Mouse (Mus musculus): ENCODE data around the gene Msln. TPM values are rescaled to one million over a fixed set of nuclear protein-coding genes. Genes with fewer than 3 reads are reported as not detected.
"Not testable (repeated sequence)": the region's sequence is repeated elsewhere in the genome, so short reads cannot be mapped to it uniquely, and the experiment has no call there.

Gene Msln
- polyA plus RNA-seq, 1 experiment from 2014 or later, result 3.4 TPM

DNA sequence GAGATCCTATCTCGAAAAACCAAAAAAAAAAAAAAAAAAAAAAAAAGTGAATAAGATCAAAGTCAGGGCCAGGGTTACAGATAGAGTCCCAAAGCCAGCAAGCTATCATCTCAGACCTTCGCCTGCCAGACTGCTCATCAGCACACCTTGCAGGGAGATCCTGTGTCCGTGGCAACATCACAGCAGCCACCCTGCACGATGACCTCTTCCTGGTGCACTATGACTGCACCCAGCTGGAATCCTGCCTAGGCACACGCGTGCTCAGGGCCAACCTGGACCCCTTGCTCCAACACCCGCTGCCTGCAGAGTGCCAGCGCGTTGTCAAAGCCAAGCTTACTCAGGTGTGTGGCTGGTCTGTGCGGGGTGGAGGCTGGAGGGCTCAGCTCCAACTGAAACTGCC lies 9.9 kb downstream of the Msln start:
- H3K36me3 ChIP-seq (ENCODE audit: control insufficient read depth, insufficient read depth, low read length), result no peaks in the 10 kb centered on the region
- no peak overlapping the region for H3K4me3 ChIP-seq (ENCODE audit: low read depth, low read length)
- no peak overlapping the region for H3K4me2 ChIP-seq
- no peak overlapping the region for H3K27ac ChIP-seq (ENCODE audit: low read depth, low read length)
- H3K4me1 ChIP-seq (ENCODE audit: control insufficient read depth, insufficient read depth, low read length), result no peaks in the 10 kb centered on the region
- no peaks in the 10 kb centered on the region for H3K9me3 ChIP-seq (replicated peaks; ENCODE audit: control insufficient read depth, low read length)
- no peak overlapping the region for H3K9ac ChIP-seq (ENCODE audit: low read depth, low read length)
- WGBS (ENCODE audit: insufficient replicate concordance), result 76% methylated on average over 10 of the region's 10 CpGs
- peaks cover 10% of the 10 kb centered on the region for H3K27me3 ChIP-seq (ENCODE audit: control insufficient read depth, insufficient read depth, low read length)
- no peak for ATAC-seq (replicated peaks; ENCODE audit: insufficient number of reproducible peaks, low FRiP score, low TSS enrichment)

DNA sequence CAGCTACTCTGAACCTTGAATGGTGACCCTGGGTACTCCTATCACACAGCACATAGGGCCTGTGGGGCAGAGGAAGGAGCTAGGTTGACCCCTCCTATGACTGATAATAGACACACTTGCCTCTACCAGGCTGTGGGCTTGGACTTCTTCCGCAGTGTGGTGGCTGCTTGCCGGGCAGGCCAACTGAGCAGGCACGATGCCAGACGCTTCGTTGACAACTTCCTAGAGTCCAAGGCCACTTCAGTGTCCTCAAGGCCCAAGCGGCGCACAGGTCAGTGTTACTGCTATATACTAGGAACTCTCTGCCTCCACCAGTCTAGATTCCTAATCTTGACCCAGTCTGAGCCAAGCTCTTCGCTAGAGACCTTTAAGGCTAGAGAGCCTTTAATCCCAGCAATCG lies 10.3 kb downstream of the Msln start:
- Histone ChIP-seq H3K4me1 (ENCODE audit: control insufficient read depth, insufficient read depth, low read length) (no peaks in the 10 kb centered on the region), H3K4me2 (no peak overlapping the region), H3K27ac (ENCODE audit: low read depth, low read length) (no peak overlapping the region), H3K27me3 (ENCODE audit: control insufficient read depth, insufficient read depth, low read length) (peaks cover 10% of the 10 kb centered on the region), H3K4me3 (ENCODE audit: low read depth, low read length) (no peak overlapping the region), H3K36me3 (ENCODE audit: control insufficient read depth, insufficient read depth, low read length) (no peaks in the 10 kb centered on the region), H3K9ac (ENCODE audit: low read depth, low read length) (no peak overlapping the region), H3K9me3 (replicated peaks; ENCODE audit: control insufficient read depth, low read length) (no peaks in the 10 kb centered on the region)
- no peak for ATAC-seq (replicated peaks; ENCODE audit: insufficient number of reproducible peaks, low FRiP score, low TSS enrichment)
- WGBS (ENCODE audit: insufficient replicate concordance), result 88% methylated on average over 9 of the region's 9 CpGs

DNA sequence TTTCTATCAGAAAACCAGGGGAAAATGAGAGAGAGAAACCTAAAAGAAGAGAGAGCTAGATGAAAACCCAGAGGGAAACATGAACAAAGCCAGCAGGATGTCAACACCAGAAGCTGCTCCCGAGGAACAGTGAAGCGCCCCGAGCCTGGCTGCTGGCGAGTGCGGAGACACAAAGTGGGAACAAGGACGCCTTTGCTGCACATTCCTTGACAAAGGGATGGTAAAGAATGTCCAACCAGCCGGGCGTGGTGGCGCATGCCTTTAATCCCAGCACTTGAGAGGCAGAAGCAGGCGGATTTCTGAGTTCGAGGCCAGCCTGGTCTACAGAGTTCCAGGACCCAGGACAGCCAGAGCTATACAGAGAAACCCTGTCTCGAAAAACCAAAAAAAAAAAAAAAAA lies 12.7 kb downstream of the Msln start:
- not testable (repeated sequence) for ATAC-seq (replicated peaks; ENCODE audit: insufficient number of reproducible peaks, low FRiP score, low TSS enrichment); H3K9me3 ChIP-seq (replicated peaks; ENCODE audit: control insufficient read depth, low read length); H3K4me2 ChIP-seq; H3K4me3 ChIP-seq (ENCODE audit: low read depth, low read length); H3K27ac ChIP-seq (ENCODE audit: low read depth, low read length); H3K9ac ChIP-seq (ENCODE audit: low read depth, low read length); H3K4me1 ChIP-seq (ENCODE audit: control insufficient read depth, insufficient read depth, low read length); H3K36me3 ChIP-seq (ENCODE audit: control insufficient read depth, insufficient read depth, low read length)
- H3K27me3 ChIP-seq (ENCODE audit: control insufficient read depth, insufficient read depth, low read length), result peaks cover 14% of the 10 kb centered on the region
- WGBS (ENCODE audit: insufficient replicate concordance), result 62% methylated on average over 12 of the region's 12 CpGs

DNA sequence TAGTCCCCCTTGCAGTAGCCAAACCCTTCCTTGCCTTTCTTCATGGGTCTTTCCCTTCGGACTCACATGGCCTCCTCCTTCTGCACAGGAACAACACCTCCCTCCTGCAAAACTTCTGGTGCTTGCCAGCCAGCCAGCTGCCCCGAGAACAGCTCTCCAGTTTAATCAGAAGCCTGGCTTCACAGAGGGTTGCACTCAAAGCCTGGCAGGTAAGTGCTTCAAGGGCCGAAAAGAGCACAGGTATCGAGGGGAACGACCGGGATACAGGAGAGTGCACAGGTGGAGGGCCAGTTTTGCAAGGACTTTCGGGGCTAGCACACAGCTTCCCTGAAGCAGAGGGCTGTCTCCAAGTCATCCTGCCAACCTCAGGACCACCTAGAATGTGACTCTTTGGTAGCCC lies 15.3 kb downstream of the Msln start:
- Histone ChIP-seq H3K4me2 (no peak overlapping the region), H3K9me3 (replicated peaks; ENCODE audit: control insufficient read depth, low read length) (no peaks in the 10 kb centered on the region), H3K36me3 (ENCODE audit: control insufficient read depth, insufficient read depth, low read length) (no peaks in the 10 kb centered on the region), H3K4me1 (ENCODE audit: control insufficient read depth, insufficient read depth, low read length) (no peaks in the 10 kb centered on the region), H3K9ac (ENCODE audit: low read depth, low read length) (no peak overlapping the region), H3K4me3 (ENCODE audit: low read depth, low read length) (no peak overlapping the region), H3K27me3 (ENCODE audit: control insufficient read depth, insufficient read depth, low read length) (peaks cover 18% of the 10 kb centered on the region), H3K27ac (ENCODE audit: low read depth, low read length) (no peak overlapping the region)
- 75% methylated on average over 7 of the region's 7 CpGs for WGBS (ENCODE audit: insufficient replicate concordance)
- ATAC-seq (replicated peaks; ENCODE audit: insufficient number of reproducible peaks, low FRiP score, low TSS enrichment), result no peak

DNA sequence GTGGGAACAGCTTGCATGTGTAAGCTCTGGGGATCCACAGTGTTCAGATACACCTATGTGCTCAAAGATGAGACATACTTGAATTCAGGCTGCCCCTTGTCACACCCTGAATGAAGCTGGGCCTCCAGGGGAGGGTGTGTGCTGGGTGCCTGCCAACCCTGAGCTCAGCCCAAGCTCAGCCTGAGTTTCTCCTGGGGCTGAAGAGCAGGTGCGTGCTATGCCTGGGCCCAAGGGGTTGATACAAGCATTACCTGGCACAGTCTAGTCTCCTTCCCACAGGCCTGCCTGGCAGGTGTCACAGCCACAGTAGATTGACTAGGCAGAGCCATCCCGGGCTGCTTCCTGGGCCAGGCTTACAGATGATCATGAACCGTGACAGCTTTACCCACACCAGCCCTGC lies 18.4 kb downstream of the Msln start, which contains the start of gene Mslnl:
TSS of gene Mslnl (plus strand) at position 298 of the 400 bp plus-strand sequence.
- no peak within 1 kb of the TSS for H3K4me3 ChIP-seq (ENCODE audit: low read depth, low read length)
- ATAC-seq (replicated peaks; ENCODE audit: insufficient number of reproducible peaks, low FRiP score, low TSS enrichment), result no peak
- H3K9me3 ChIP-seq (replicated peaks; ENCODE audit: control insufficient read depth, low read length), result no peaks in the 10 kb centered on the region
- H3K36me3 ChIP-seq (ENCODE audit: control insufficient read depth, insufficient read depth, low read length), result peaks cover 2% of the 10 kb centered on the region; the same call in 1 of the 2 replicates
- no peaks in the 10 kb centered on the region for H3K4me1 ChIP-seq (ENCODE audit: control insufficient read depth, insufficient read depth, low read length)
- no peak within 1 kb of the TSS for H3K4me2 ChIP-seq
- no peak within 1 kb of the TSS for H3K27ac ChIP-seq (ENCODE audit: low read depth, low read length)
- peaks cover 10% of the 10 kb centered on the region for H3K27me3 ChIP-seq (ENCODE audit: control insufficient read depth, insufficient read depth, low read length)
- 68% methylated on average over 3 of the region's 3 CpGs for WGBS (ENCODE audit: insufficient replicate concordance)
- no peak within 1 kb of the TSS for H3K9ac ChIP-seq (ENCODE audit: low read depth, low read length)

DNA sequence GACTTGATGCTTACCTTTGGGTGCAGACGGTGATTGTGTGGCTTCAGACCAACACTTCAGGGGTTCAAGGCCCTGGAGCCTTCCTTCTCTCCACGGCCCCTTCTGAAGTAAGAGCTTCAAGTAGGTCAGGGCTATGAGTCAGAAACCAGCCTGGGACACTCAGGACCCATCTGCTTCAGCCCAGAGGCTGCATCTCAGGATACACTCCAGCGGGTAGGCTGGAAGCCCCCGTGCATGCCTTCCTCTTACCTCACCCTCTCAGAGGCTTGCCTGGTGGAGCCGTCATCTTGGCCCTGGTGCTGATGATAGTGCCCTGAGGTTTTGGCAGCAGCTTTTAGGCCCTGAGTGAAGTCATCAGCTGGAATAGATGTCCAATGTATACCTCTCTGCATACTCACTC lies 18.9 kb downstream of the Msln start:
- no peak overlapping the region for H3K4me2 ChIP-seq
- peaks cover 10% of the 10 kb centered on the region; the same call in 1 of the 2 replicates for H3K27me3 ChIP-seq (ENCODE audit: control insufficient read depth, insufficient read depth, low read length)
- 74% methylated on average over 5 of the region's 5 CpGs for WGBS (ENCODE audit: insufficient replicate concordance)
- no peaks in the 10 kb centered on the region for H3K4me1 ChIP-seq (ENCODE audit: control insufficient read depth, insufficient read depth, low read length)
- no peak for ATAC-seq (replicated peaks; ENCODE audit: insufficient number of reproducible peaks, low FRiP score, low TSS enrichment)
- H3K27ac ChIP-seq (ENCODE audit: low read depth, low read length), result no peak overlapping the region
- H3K9ac ChIP-seq (ENCODE audit: low read depth, low read length), result no peak overlapping the region
- H3K4me3 ChIP-seq (ENCODE audit: low read depth, low read length), result no peak overlapping the region
- no peaks in the 10 kb centered on the region for H3K9me3 ChIP-seq (replicated peaks; ENCODE audit: control insufficient read depth, low read length)
- H3K36me3 ChIP-seq (ENCODE audit: control insufficient read depth, insufficient read depth, low read length), result peaks cover 4% of the 10 kb centered on the region; the same call in 1 of the 2 replicates

DNA sequence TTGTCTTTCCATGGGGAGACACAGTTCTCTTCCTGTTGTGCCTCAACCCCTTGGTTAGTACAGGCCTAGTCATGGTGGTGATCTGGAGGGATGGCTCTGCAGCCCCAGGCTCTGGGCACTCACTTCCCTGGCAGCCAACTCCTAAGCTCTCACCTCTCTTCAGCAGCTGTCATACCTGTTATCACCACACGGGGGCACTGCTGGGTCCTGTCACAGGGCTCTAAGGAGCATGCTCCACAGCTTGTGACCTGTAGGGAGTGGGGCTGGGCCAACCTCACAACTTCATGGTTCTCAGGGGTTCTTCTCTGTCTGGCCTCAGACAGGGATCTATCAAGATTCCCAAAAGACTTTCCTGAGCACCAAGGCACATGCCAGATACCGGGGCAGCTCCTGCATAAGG lies 22.1 kb downstream of the Msln start:
- H3K27ac ChIP-seq (ENCODE audit: low read depth, low read length), result no peak overlapping the region
- H3K27me3 ChIP-seq (ENCODE audit: control insufficient read depth, insufficient read depth, low read length), result peaks cover 5% of the 10 kb centered on the region; the same call in 1 of the 2 replicates
- no peak for ATAC-seq (replicated peaks; ENCODE audit: insufficient number of reproducible peaks, low FRiP score, low TSS enrichment)
- no peak overlapping the region for H3K4me2 ChIP-seq
- H3K36me3 ChIP-seq (ENCODE audit: control insufficient read depth, insufficient read depth, low read length), result peaks cover 4% of the 10 kb centered on the region; the same call in 1 of the 2 replicates
- WGBS (ENCODE audit: insufficient replicate concordance), result 14% methylated on average over 2 of the region's 2 CpGs
- peaks cover 10% of the 10 kb centered on the region for H3K4me1 ChIP-seq (ENCODE audit: control insufficient read depth, insufficient read depth, low read length)
- H3K9me3 ChIP-seq (replicated peaks; ENCODE audit: control insufficient read depth, low read length), result no peaks in the 10 kb centered on the region
- no peak overlapping the region for H3K9ac ChIP-seq (ENCODE audit: low read depth, low read length)
- no peak overlapping the region for H3K4me3 ChIP-seq (ENCODE audit: low read depth, low read length)

DNA sequence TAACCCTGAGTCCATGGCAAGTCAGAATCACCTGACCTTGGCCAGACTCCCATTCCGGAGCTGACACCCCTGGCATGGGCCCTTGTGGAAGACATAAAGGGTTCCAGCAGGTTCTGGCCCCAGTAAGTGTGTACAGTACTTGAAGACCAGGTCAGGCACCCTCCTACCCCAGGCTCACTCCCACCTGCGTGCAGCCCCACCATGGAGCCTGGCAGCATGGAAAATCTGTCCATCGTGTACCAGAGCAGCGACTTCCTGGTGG lies 26.2 kb downstream of the Msln start:
- H3K9ac ChIP-seq (ENCODE audit: low read depth, low read length), result peak overlapping the region; percentile 89
- peak overlapping the region; percentile 97 for H3K4me2 ChIP-seq
- ATAC-seq (replicated peaks; ENCODE audit: insufficient number of reproducible peaks, low FRiP score, low TSS enrichment), result no peak
- H3K27me3 ChIP-seq (ENCODE audit: control insufficient read depth, insufficient read depth, low read length), result no peaks in the 10 kb centered on the region
- H3K4me3 ChIP-seq (ENCODE audit: low read depth, low read length), result peak overlapping the region; percentile 60
- peaks cover 18% of the 10 kb centered on the region for H3K4me1 ChIP-seq (ENCODE audit: control insufficient read depth, insufficient read depth, low read length)
- H3K9me3 ChIP-seq (replicated peaks; ENCODE audit: control insufficient read depth, low read length), result no peaks in the 10 kb centered on the region
- H3K36me3 ChIP-seq (ENCODE audit: control insufficient read depth, insufficient read depth, low read length), result peaks cover 4% of the 10 kb centered on the region; the same call in 1 of the 2 replicates
- 21% methylated on average over 4 of the region's 4 CpGs for WGBS (ENCODE audit: insufficient replicate concordance)
- H3K27ac ChIP-seq (ENCODE audit: low read depth, low read length), result 0 out of 2 replicates have a peak overlapping the region, but pooled peaks have one; percentile 18

DNA sequence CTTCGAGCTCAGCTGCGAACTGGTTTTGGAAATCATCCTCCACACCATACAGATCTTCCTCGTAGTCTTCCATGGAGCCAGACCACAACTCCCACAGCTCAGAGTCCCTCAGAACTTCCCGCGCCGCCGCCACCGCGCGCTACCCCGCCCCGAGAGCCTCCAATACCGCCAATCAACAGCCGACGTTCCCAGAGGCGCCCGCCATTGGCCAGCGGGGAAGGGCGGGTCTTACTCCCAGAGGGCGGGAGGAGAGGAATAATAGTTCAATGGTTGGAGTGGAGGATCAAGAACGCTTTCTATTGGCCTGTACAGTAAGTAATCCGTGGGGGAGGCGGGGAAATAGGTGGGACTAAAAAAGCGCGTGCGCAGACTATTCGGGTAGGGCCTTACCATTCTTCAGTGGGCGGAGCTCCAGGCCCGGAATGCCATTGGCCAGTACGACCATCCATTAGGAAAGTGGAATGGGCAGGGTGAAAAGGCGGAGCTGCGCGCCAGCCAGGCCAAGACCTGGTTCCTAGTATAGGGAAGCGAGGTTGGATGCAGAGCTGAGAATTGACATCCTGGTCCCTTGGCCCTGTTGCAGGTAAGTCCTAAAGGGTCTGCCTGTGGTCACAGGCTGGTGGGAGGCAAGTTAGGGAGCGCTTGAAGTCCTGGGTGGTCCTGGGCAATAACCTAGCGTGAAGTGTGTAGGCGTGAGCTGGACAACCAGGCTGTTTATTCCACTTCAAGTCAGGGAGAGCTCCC lies 26.7 kb downstream of the Msln start, which contains the start of the genes Chtf18 and Rpusd1:
TSS of gene Chtf18 (minus strand) at position 155 of the 744 bp plus-strand sequence.
TSS of gene Rpusd1 (plus strand) at position 406 of the 744 bp plus-strand sequence.
- Histone ChIP-seq H3K36me3 (ENCODE audit: control insufficient read depth, insufficient read depth, low read length) (peaks cover 4% of the 10 kb centered on the region; the same call in 1 of the 2 replicates), H3K27me3 (ENCODE audit: control insufficient read depth, insufficient read depth, low read length) (no peaks in the 10 kb centered on the region), H3K4me2 (peak within 1 kb of the TSS; percentile 97), H3K4me1 (ENCODE audit: control insufficient read depth, insufficient read depth, low read length) (peaks cover 18% of the 10 kb centered on the region), H3K27ac (ENCODE audit: low read depth, low read length) (peak within 1 kb of the TSS; percentile 29; the same call in 1 of the 2 replicates), H3K4me3 (ENCODE audit: low read depth, low read length) (peak within 1 kb of the TSS; percentile 71), H3K9me3 (replicated peaks; ENCODE audit: control insufficient read depth, low read length) (no peaks in the 10 kb centered on the region), H3K9ac (ENCODE audit: low read depth, low read length) (peak within 1 kb of the TSS; percentile 89)
- WGBS (ENCODE audit: insufficient replicate concordance), result under 1% methylated on average over 37 of the region's 37 CpGs
- ATAC-seq (replicated peaks; ENCODE audit: insufficient number of reproducible peaks, low FRiP score, low TSS enrichment), result peak; percentile 94
